Mouse (Mus musculus): Measurements from ENCODE around the gene Cited1.
"Not testable (repeated sequence)": the region's sequence is repeated elsewhere in the genome, so short reads cannot be mapped to it uniquely, and the experiment has no call there.

- TF ChIP-seq CTCF (IDR thresholded peaks at IDR 0.05; ENCODE audit: low read depth, low read length), result peak; percentile 14
- TF ChIP-seq POLR2A (IDR thresholded peaks at IDR 0.05; ENCODE audit: insufficient read depth, low read length), result not testable (repeated sequence)
Observed at GRCm38 (mm10) chrX:102215356-102215755, 36.6 kb downstream of the Cited1 start.
